Mouse (Mus musculus) neural tube, embryonic 14.5 days (tissue): ENCODE data around the gene Gm11020. TPM values are rescaled to one million over a fixed set of nuclear protein-coding genes. Genes with fewer than 3 reads are reported as not detected.

Experiments used
- ATAC-seq: fragments of 200-750 bp; cut with Nextera tagmentation; 2 replicates; pipeline ENCODE4 v1.8.0; 2017; ENCODE audit warnings: low read depth, mild to moderate bottlenecking, moderate TSS enrichment, moderate library complexity
- H3K27ac ChIP-seq: fragments of 300-500 bp; sonication (generic); 2 replicates; pipeline ENCODE4 v1.5.1; 2014; ENCODE audit warnings: low read depth, mild to moderate bottlenecking, control low read depth, low read length, moderate library complexity, mixed read lengths
- H3K27me3 ChIP-seq: fragments of 300-500 bp; sonication (generic); 2 replicates; pipeline ENCODE4 v1.6.1; 2014; ENCODE audit warnings: low read length; ENCODE audit not compliant: control insufficient read depth, insufficient read depth
- H3K36me3 ChIP-seq: fragments of 300-500 bp; sonication (generic); 2 replicates; pipeline ENCODE4 v1.6.1; 2014; ENCODE audit warnings: low read length, mixed read lengths; ENCODE audit not compliant: control insufficient read depth, insufficient read depth
- H3K4me1 ChIP-seq: fragments of 300-500 bp; sonication (generic); 2 replicates; pipeline ENCODE4 v1.6.1; 2014; ENCODE audit warnings: low read length; ENCODE audit not compliant: control insufficient read depth, insufficient read depth
- H3K4me2 ChIP-seq: fragments of 300-500 bp; sonication (generic); 2 replicates; pipeline ENCODE4 v1.6.1; 2014; ENCODE audit warnings: mild to moderate bottlenecking, low read depth, low read length, control low read depth
- H3K4me3 ChIP-seq: fragments of 300-500 bp; sonication (generic); 2 replicates; pipeline ENCODE4 v1.5.1; 2014; ENCODE audit warnings: low read depth, low read length, control low read depth, mixed read lengths
- H3K9ac ChIP-seq: fragments of 300-500 bp; sonication (generic); replicated peaks from 2 replicates; pipeline ENCODE4 v1.6.1; 2014; ENCODE audit warnings: low read depth, mild to moderate bottlenecking, control low read depth, low read length, mixed read lengths
- H3K9me3 ChIP-seq: fragments of 300-500 bp; sonication (generic); 2 replicates; pipeline ENCODE4 v1.6.1; 2016; ENCODE audit warnings: low read length; ENCODE audit not compliant: control insufficient read depth
- WGBS: fragments of 180-500 bp; shearing (Covaris S2); extraction: QIAGEN DNeasy Blood & Tissue Kit; methylation state at CpG from one replicate; pipeline ENCODE4 v1.1.7; 2014; 5-methylcytosine and 5-hydroxymethylcytosine counted together
- polyA plus RNA-seq: library from polyadenylated mRNA; unstranded; fragments of >200 nt; fragmentation: Nextera tagmentation; extraction: Ambion mirVana; gene quantifications from 2 replicates; pipeline ENCODE4 v1.2.1, GENCODE M21; 2014

The Gm11020 gene
- polyA plus RNA-seq, 1 experiment from 2014 or later = not detected

- H3K4me2 ChIP-seq = no peak overlapping the region
- H3K27me3 ChIP-seq = no peaks in the 10 kb centered on the region
- peak; percentile 63; the same call in 1 of the 2 replicates for ATAC-seq
- no peak overlapping the region for H3K4me3 ChIP-seq
- no peaks in the 10 kb centered on the region for H3K9me3 ChIP-seq
- WGBS = 67% methylated on average over 5 of the region's 5 CpGs
- no peaks in the 10 kb centered on the region for H3K4me1 ChIP-seq
- H3K27ac ChIP-seq = no peak overlapping the region
- no peak overlapping the region for H3K9ac ChIP-seq
- no peaks in the 10 kb centered on the region; the same call in none of the 2 replicates for H3K36me3 ChIP-seq
Observed at GRCm38 (mm10) chr8:104353186-104353585, 31.8 kb downstream of the Gm11020 start.

- Histone ChIP-seq H3K27ac (no peak overlapping the region), H3K27me3 (no peaks in the 10 kb centered on the region), H3K4me2 (no peak overlapping the region), H3K4me1 (no peaks in the 10 kb centered on the region), H3K9ac (no peak overlapping the region), H3K4me3 (no peak overlapping the region), H3K36me3 (no peaks in the 10 kb centered on the region; the same call in none of the 2 replicates), H3K9me3 (no peaks in the 10 kb centered on the region)
- ATAC-seq = no peak
- WGBS = 92% methylated on average over 10 of the region's 10 CpGs
Observed at GRCm38 (mm10) chr8:104354504-104354903, 33.1 kb downstream of the Gm11020 start.

- WGBS = 86% methylated on average over 3 of the region's 3 CpGs
- Histone ChIP-seq H3K4me3 (no peak overlapping the region), H3K9ac (no peak overlapping the region), H3K4me2 (no peak overlapping the region), H3K27ac (no peak overlapping the region), H3K4me1 (no peaks in the 10 kb centered on the region), H3K27me3 (no peaks in the 10 kb centered on the region), H3K36me3 (no peaks in the 10 kb centered on the region; the same call in none of the 2 replicates), H3K9me3 (no peaks in the 10 kb centered on the region)
- ATAC-seq = no peak
Observed at GRCm38 (mm10) chr8:104358637-104359036, 37.3 kb downstream of the Gm11020 start.

GRCm38 (mm10) chr8:104359778-104360456 is 38.5 kb downstream of the Gm11020 start:
- Histone ChIP-seq H3K9ac (no peak overlapping the region), H3K27me3 (no peaks in the 10 kb centered on the region), H3K4me2 (no peak overlapping the region), H3K9me3 (no peaks in the 10 kb centered on the region), H3K36me3 (no peaks in the 10 kb centered on the region; the same call in none of the 2 replicates), H3K27ac (no peak overlapping the region), H3K4me3 (no peak overlapping the region), H3K4me1 (no peaks in the 10 kb centered on the region)
- ATAC-seq = no peak
- WGBS = 75% methylated on average over 15 of the region's 15 CpGs

GRCm38 (mm10) chr8:104365695-104366094 is 44.3 kb downstream of the Gm11020 start:
- Histone ChIP-seq H3K4me3 (no peak overlapping the region), H3K36me3 (no peaks in the 10 kb centered on the region), H3K4me1 (0 out of 2 replicates have a peak, but pooled peaks cover 9% of the 10 kb centered on the region), H3K9me3 (no peaks in the 10 kb centered on the region), H3K27ac (no peak overlapping the region), H3K4me2 (no peak overlapping the region), H3K9ac (no peak overlapping the region), H3K27me3 (no peaks in the 10 kb centered on the region)
- ATAC-seq = no peak
- 90% methylated on average over 9 of the region's 9 CpGs for WGBS

GRCm38 (mm10) chr8:104367398-104367797 is 46.0 kb downstream of the Gm11020 start:
- Histone ChIP-seq H3K27me3 (no peaks in the 10 kb centered on the region), H3K9me3 (no peaks in the 10 kb centered on the region), H3K27ac (no peak overlapping the region), H3K9ac (no peak overlapping the region), H3K4me2 (no peak overlapping the region), H3K4me1 (0 out of 2 replicates have a peak, but pooled peaks cover 9% of the 10 kb centered on the region), H3K4me3 (no peak overlapping the region), H3K36me3 (no peaks in the 10 kb centered on the region)
- WGBS = 18% methylated on average over 5 of the region's 5 CpGs
- peak; percentile 52; the same call in 1 of the 2 replicates for ATAC-seq

- ATAC-seq = no peak
- no peaks in the 10 kb centered on the region for H3K36me3 ChIP-seq
- no peak overlapping the region for H3K4me3 ChIP-seq
- H3K4me2 ChIP-seq = no peak overlapping the region
- H3K9me3 ChIP-seq = no peaks in the 10 kb centered on the region
- H3K27me3 ChIP-seq = no peaks in the 10 kb centered on the region
- WGBS = 82% methylated on average over 12 of the region's 12 CpGs
- H3K4me1 ChIP-seq = 0 out of 2 replicates have a peak, but pooled peaks cover 9% of the 10 kb centered on the region
- no peak overlapping the region for H3K27ac ChIP-seq
- H3K9ac ChIP-seq = no peak overlapping the region
Observed at GRCm38 (mm10) chr8:104369591-104369990, 48.2 kb downstream of the Gm11020 start.

GRCm38 (mm10) chr8:104370071-104370470 is 48.7 kb downstream of the Gm11020 start:
- no peak for ATAC-seq
- H3K9ac ChIP-seq = no peak overlapping the region

GRCm38 (mm10) chr8:104371121-104371520 is 49.8 kb downstream of the Gm11020 start:
- H3K4me2 ChIP-seq = no peak overlapping the region
- H3K9me3 ChIP-seq = no peaks in the 10 kb centered on the region
- whole genome bisulfite sequencing = 89% methylated on average over 6 of the region's 6 CpGs
- H3K9ac ChIP-seq = no peak overlapping the region
- no peak for ATAC-seq
- H3K27ac ChIP-seq = no peak overlapping the region
- no peaks in the 10 kb centered on the region for H3K27me3 ChIP-seq
- no peak overlapping the region for H3K4me3 ChIP-seq
- H3K4me1 ChIP-seq = peaks cover 19% of the 10 kb centered on the region; the same call in 1 of the 2 replicates
- no peaks in the 10 kb centered on the region for H3K36me3 ChIP-seq

More at GRCm38 (mm10) chr8:104370071-104370470, 48.7 kb downstream of the Gm11020 start:
- Histone ChIP-seq H3K4me2 (no peak overlapping the region), H3K36me3 (no peaks in the 10 kb centered on the region), H3K27me3 (no peaks in the 10 kb centered on the region), H3K4me1 (peaks cover 13% of the 10 kb centered on the region; the same call in 1 of the 2 replicates), H3K27ac (no peak overlapping the region), H3K4me3 (no peak overlapping the region), H3K9me3 (no peaks in the 10 kb centered on the region)
- 57% methylated on average over 6 of the region's 6 CpGs for WGBS
